Mouse (Mus musculus): Measurements from ENCODE around the gene Cpe.

GRCm38 (mm10) chr8:64688741-64689140 is 4.1 kb downstream of the Cpe start:
- no peak for TF ChIP-seq POU5F1 (IDR thresholded peaks at IDR 0.05; ENCODE audit: borderline replicate concordance, low read length)
- TF ChIP-seq CTCF (conservative IDR thresholded peaks at IDR 0.05; ENCODE audit: low read length), result no peak
- no peak for TF ChIP-seq NANOG (IDR thresholded peaks at IDR 0.05; ENCODE audit: borderline replicate concordance, low read length)
